Mouse (Mus musculus): ENCODE results near the gene Prkci. TPM values are rescaled to one million over a fixed set of nuclear protein-coding genes. Genes with fewer than 3 reads are reported as not detected.

Gene Prkci
- total RNA-seq, 2 experiments from 2014 or later, result 2.6 to 5.1 TPM

GRCm38 (mm10) chr3:31038689-31039088 lies 43.1 kb downstream of the Prkci start:
- no peak for DNase-seq (ENCODE audit: low spot score)

DNA sequence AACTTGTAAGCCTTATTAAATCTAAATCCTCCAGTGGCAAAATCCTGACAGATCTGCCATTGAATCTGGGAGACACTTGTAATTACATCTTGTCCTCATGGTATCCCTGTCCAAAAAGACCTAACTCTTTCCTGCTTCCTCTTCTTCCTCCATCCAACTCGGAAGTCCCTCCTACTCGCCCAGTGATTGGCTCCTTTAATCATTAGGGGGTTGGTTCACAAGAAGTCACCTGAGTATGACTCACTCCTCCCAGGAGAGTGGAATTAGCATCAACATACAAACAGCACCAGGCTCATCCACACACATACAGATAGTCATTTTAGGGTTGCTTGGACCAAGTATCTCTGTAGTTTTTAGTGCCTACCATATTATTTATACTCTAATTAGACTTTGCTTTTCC lies 47.4 kb downstream of the Prkci start:
- no peak for DNase-seq (ENCODE audit: low spot score)

DNA sequence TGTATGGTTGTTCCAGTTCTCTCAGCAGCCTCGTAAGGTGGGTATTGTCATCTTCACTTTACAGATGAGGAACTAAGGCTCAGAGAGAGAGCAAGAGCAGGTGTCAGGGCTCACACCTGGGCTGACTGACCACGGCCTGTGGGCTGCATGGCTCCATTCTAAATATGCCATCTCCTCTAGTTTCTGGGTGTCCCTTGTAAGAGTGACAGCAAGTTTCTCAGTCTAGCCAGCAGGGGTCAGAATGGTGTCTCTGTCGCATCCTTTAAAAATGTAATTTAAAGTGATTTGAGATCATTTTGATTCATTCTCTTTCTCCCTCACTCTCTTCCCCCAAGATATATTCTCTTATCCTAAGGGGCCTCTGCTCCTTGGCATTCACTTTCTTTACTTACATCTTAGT lies 51.7 kb downstream of the Prkci start:
- no peak for DNase-seq (ENCODE audit: low spot score)

GRCm38 (mm10) chr3:31049087-31049486 lies 53.5 kb downstream of the Prkci start:
- no peak for DNase-seq (ENCODE audit: low spot score)

DNA sequence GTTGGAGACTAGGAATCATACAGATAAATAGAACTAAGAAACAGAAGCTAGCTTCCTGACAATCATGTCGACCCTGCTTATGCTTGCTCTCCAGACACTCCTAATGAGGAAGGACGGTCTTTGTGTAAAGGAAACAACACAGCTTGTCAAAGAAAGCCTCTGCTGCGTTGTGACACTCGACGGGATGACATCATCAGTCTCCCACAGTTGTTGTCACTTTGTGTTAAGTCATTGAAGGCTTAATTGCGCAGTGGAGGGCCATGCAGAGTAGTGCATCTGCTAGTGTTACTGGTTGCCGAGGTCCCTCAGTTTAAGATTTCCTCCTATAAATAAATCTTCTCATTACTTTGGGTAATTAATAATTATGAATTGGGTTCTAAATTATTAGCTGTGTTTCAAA lies 54.8 kb downstream of the Prkci start:
- no peak for DNase-seq (ENCODE audit: low spot score)

- no peak for DNase-seq (ENCODE audit: low spot score)
Measured at GRCm38 (mm10) chr3:31051730-31052129, 56.2 kb downstream of the Prkci start.

- DNase-seq (ENCODE audit: low spot score), result no peak
Measured at GRCm38 (mm10) chr3:31053191-31053590, 57.6 kb downstream of the Prkci start.

DNA sequence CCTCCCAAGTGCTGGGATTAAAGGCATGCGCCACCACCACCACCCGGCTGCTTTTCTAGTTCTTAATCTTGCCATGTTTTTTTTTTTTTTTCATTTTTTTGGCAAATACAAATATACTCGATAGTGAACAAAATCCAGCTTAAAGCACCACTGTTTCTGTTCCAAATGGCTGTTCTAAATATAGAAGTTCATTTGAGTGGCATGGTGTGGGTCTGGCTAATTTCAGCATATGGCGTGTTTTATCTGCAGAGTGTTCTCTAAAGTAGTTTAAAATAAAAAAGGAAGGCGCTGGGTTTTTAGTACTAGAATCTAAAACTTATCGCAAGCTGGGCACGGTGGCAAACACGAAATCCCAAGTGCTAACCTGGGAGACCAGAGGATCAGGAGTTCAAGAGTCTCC lies 59.3 kb downstream of the Prkci start:
- DNase-seq (ENCODE audit: low spot score), result no peak

DNA sequence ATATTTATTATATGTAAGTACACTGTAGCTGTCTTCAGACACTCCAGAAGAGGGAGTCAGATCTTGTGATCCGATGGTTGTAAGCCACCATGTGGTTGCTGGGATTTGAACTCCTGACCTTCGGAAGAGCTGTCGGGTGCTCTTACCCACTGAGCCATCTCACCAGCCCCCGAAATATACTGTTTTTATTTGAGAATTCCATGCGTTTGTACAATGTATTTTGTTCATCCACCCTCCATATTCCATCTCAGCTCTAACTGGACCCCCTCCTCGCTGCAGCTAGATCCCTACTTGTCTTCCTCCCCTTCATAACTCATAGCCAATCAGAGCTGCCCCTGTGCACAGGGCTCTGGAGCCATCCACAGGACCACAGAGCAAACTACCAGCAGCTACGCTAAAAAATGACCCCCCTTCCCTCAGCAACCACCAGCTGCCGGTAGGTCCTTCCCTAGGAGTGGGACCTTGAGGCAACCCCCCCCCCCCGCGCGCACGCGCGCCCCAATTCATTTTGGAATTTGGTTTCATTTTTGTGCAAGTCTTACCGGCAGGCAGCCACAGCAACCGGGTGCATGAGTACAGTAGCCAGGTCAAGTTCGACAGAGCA lies 60.6 kb downstream of the Prkci start:
- DNase-seq (ENCODE audit: low spot score), result peak; percentile 15

- peak; percentile 90 for DNase-seq (ENCODE audit: low spot score)
Measured at GRCm38 (mm10) chr3:31056651-31057627, 61.4 kb downstream of the Prkci start.

GRCm38 (mm10) chr3:31060745-31061102 lies 65.2 kb downstream of the Prkci start:
- no peak for DNase-seq (ENCODE audit: low spot score)

- DNase-seq (ENCODE audit: low spot score), result no peak
Measured at GRCm38 (mm10) chr3:31061103-31061785, 65.7 kb downstream of the Prkci start.

DNA sequence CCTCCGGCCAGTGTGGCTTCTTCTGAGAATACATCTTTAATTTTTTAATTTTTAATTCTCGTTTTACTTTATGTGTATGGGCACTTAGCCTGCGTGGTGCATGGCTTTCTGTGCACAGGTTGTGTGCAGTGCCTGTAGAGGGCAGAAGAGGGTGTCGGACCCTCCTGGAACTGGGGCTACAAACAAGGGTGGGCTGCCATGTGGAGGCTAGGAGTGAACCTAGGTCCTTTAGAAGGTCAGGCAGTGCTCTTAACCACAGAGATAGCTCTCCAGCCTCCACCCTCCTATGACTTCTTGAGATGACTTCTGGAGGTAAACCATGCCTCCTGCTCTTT lies 66.2 kb downstream of the Prkci start:
- no peak for DNase-seq (ENCODE audit: low spot score)

DNA sequence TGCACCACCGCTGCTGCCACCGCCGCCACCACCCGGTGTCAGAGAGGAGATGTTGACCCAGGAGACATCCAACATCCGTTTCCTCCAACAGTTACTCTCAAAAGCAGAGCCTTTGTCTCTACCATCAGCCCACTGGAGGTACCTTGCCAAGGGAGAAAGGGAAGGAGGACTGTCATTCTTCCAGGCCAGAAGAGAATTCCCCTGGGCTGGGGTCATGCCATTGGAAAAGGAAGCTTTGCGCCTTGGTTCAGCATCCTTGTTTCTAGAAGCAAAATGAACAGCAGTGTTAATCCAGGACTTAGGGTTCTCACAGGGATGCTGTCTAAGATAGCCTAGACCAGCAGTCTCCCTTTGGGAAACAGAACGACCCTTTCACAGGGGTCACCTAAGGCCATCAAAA lies 66.8 kb downstream of the Prkci start:
- DNase-seq (ENCODE audit: low spot score), result no peak

GRCm38 (mm10) chr3:31068482-31068881 lies 72.9 kb downstream of the Prkci start:
- DNase-seq (ENCODE audit: low spot score), result no peak

DNA sequence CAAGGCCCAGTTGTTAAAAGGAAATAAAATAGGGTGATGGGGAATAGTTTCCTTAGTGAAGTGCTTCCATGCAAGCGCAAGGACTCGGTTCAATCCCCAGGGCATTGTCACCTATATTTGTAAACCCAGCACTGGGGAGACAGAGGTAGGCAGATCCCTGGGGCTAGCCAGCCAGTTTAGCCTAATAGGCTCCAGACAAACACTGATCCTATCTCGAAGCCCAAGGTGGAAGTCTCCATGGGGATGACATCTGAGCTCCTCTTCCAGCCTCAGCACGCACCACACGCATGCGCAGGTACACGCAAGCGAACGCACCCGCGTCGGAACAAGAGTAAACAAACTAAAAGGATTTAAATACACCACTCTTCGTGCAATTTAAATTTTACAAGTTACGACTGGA lies 76.3 kb downstream of the Prkci start:
- DNase-seq (ENCODE audit: low spot score), result no peak

DNA sequence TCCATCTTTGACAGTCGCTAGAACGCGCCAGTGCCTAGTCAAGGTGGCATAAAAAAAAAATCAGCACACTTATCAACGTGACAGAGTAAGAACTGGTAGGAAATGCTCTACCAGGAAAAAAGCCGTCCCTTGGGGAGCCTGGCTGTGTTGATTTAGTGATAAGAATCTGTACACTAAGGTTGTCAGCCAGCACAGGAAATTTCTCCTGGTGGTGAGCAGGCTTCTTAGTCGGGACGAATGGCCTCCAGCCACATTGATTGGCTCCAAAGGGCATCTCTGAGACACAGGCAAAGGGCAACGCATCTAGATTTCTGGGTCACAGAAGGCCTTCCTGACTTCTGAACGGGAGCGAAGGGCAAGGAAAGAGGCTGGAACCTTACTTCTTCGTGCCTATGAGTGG lies 80.3 kb downstream of the Prkci start:
- DNase-seq (ENCODE audit: low spot score), result no peak

GRCm38 (mm10) chr3:31077068-31077703 lies 81.6 kb downstream of the Prkci start:
- DNase-seq (ENCODE audit: low spot score), result no peak

- peak; percentile 28 for DNase-seq (ENCODE audit: low spot score)
Measured at GRCm38 (mm10) chr3:31079450-31079849, 83.9 kb downstream of the Prkci start.

DNA sequence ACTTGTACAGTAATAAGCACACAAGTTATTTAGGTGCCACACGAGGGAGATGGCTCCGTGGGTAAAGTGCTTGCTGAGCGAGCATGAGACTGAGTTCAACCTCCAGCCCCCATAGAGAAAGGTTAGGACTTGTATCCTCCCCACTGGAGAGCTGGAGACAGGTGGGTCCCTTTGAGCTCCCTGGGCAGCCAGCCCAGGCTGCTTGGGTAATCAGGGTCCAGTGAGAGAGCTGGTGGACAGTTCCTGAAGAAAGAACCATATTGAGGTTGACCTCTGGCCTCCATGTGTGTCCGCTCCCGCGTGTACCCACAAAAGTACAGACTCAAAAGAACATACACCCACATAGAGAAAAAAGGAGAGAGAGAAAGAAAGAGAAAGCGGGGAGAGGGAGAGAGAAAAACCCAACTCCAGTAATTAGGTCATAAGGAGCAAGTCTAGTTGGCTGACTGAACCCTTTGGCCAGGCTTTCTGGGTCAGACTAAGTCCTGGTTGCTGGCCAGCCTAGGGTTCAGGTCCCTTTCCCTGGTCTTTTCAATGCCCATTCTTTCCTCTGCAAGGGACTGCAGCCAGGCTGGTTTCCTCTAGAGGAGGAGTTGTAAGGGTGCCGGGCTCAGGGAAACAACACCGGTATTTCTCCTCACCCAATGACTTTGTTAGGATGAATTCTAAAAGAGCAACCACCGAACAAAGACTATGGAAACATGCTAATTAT lies 85.4 kb downstream of the Prkci start:
- peak; percentile 16 for DNase-seq (ENCODE audit: low spot score)

DNA sequence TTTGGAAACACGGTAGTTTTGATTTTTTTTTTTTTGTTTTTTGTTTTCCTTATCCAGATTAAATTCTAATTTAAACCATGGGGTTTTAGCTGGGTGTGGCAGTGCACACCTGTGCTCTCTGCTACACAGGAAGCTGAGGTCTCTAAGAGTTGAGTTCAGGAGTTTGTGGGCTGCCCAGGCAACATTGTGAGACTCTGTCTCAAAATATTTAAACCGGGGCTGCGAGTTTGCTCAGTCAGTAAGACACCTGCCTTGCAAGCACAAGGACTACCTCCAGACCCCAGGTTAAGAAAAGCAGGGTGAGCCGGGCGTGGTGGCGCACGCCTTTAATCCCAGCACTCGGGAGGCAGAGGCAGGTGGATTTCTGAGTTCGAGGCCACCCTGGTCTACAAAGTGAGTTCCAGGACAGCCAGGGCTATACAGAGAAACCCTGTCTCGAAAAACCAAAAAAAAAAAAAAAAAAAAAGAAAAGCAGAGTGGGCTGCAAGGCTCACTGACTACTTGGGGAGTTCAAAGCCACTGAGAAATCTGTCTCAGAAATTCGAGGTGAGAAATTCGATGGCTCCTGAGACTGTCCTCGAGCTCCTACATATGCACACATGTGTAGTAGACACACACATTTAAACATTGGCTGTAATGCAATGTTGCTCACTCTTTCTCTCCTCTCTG lies 87.4 kb downstream of the Prkci start:
- no peak for DNase-seq (ENCODE audit: low spot score)

Data from gastrocnemius, adult 18-20 months (tissue).